Mouse (Mus musculus) ES-Bruce4 (cell line): Measurements from ENCODE around the gene Crhr2. TPM values are rescaled to one million over a fixed set of nuclear protein-coding genes. Genes with fewer than 3 reads are reported as not detected.

Experiments used
- H3K27ac ChIP-seq: 2 replicates; pipeline ENCODE4 v1.5.1; 2012; ENCODE audit warnings: low read length, inconsistent platforms; ENCODE audit not compliant: insufficient read depth
- H3K27me3 ChIP-seq: 2 replicates; pipeline ENCODE4 v1.6.1; 2012; ENCODE audit warnings: mild to moderate bottlenecking, low read length, inconsistent platforms; ENCODE audit not compliant: control insufficient read depth, poor library complexity, insufficient read depth, severe bottlenecking
- H3K36me3 ChIP-seq: 2 replicates; pipeline ENCODE4 v1.6.1; 2012; ENCODE audit warnings: inconsistent platforms, mild to moderate bottlenecking, low read length, moderate library complexity; ENCODE audit not compliant: control insufficient read depth, poor library complexity, insufficient read depth, severe bottlenecking
- H3K4me1 ChIP-seq: one replicate; pipeline ENCODE4 v1.8.1; 2011; ENCODE audit warnings: low read length; ENCODE audit not compliant: control insufficient read depth, insufficient read depth
- H3K4me3 ChIP-seq: 2 replicates; pipeline ENCODE4 v1.5.1; 2011; ENCODE audit warnings: low read depth, mild to moderate bottlenecking, low read length
- H3K9ac ChIP-seq: 2 replicates; pipeline ENCODE4 v1.6.1; 2012; ENCODE audit warnings: low read depth, mild to moderate bottlenecking, inconsistent platforms; ENCODE audit not compliant: poor library complexity, severe bottlenecking
- H3K9me3 ChIP-seq: replicated peaks from 2 replicates; pipeline ENCODE4 v1.6.1; 2012; ENCODE audit warnings: mild to moderate bottlenecking, low read length, inconsistent platforms; ENCODE audit not compliant: control insufficient read depth, poor library complexity, insufficient read depth, severe bottlenecking
- CTCF ChIP-seq: IDR thresholded peaks from one replicate; pipeline ENCODE4 v1.8.1; 2011; ENCODE audit warnings: low read depth, low read length
- EP300 ChIP-seq: IDR thresholded peaks from 2 replicates; pipeline ENCODE4 v1.6.1; 2011; ENCODE audit warnings: low read depth, low read length; ENCODE audit not compliant: insufficient read depth
- POLR2A ChIP-seq: IDR thresholded peaks from one replicate; pipeline ENCODE4 v1.8.1; 2011; ENCODE audit warnings: low read length; ENCODE audit not compliant: insufficient read depth
- polyA plus RNA-seq: library from polyadenylated mRNA; stranded (reverse); fragments of >200 nt; gene quantifications from 2 replicates; pipeline ENCODE4 v1.2.4, GENCODE M21; 2011; ENCODE audit warnings: low read depth; ENCODE audit not compliant: missing spikeins, insufficient read depth, insufficient read length

Gene Crhr2
- polyA plus RNA-seq, 1 experiment: not detected

GRCm38 (mm10) chr6:55064477-55064827 is 68.4 kb downstream of the Crhr2 start:
- Histone ChIP-seq H3K4me3 (no peak overlapping the region), H3K36me3 (peaks cover 93% of the 10 kb centered on the region), H3K9me3 (no peaks in the 10 kb centered on the region), H3K4me1 (no peaks in the 10 kb centered on the region), H3K27ac (no peak overlapping the region), H3K27me3 (no peaks in the 10 kb centered on the region), H3K9ac (no peak overlapping the region)
- TF ChIP-seq POLR2A (no peak), CTCF (no peak), EP300 (no peak)

DNA sequence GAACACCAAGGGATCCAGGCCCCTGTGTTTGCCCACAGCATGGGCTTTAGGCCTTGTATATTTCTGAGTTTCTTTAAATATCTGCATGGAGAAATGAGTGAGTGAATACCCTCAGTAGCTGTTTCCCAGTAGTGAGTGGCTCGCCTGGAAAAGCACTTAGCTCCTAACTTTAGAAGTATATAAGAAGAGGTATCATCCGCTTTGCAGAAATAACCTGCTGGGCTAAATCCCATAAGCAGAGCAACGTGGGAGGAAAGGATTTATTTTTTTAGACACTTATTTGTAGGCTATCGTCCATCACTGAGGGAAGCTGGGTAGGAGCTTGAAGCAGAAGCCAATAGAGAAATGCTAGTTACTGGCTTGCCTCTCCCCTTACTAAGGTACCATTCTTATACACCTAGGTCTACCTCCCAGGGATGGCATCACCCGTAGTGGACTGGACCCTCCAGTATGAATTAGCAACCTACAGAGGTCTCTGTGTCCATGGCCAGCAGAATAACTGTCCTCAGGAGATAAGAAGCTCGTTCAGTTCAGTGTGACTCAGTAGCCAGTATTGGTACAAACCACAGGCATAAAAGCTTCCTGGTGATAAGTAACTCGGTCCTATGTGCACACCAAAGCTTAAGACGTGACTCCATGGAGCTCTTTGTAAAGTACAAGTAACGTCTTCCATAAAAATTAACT is 68.9 kb downstream of the Crhr2 start:
- Histone ChIP-seq H3K36me3 (peaks cover 94% of the 10 kb centered on the region), H3K27ac (no peak overlapping the region), H3K4me3 (no peak overlapping the region), H3K27me3 (no peaks in the 10 kb centered on the region), H3K9ac (no peak overlapping the region), H3K4me1 (no peaks in the 10 kb centered on the region), H3K9me3 (no peaks in the 10 kb centered on the region)
- TF ChIP-seq CTCF (no peak), POLR2A (no peak), EP300 (no peak)

DNA sequence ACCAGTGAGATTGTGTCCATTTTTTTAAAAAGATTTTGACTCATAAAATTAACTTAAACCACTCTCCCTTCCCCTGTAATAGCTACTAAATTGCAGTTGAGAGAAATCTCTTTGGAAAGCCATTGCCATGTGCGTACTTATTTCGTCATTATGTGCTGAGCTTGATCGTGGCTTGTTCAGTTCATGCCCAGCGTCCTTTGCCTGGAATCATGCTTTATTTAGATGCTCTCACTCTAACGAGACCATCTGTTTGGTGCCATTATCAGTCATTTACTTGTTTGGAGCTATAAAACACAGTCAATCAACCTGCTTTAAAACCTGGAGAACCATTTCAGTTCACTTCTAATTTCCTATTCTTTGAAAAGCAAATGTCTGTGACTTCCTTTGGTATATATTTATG is 70.6 kb downstream of the Crhr2 start:
- Histone ChIP-seq H3K27ac (no peak overlapping the region), H3K9me3 (no peaks in the 10 kb centered on the region), H3K36me3 (peaks cover 94% of the 10 kb centered on the region), H3K4me1 (no peaks in the 10 kb centered on the region), H3K9ac (no peak overlapping the region), H3K27me3 (no peaks in the 10 kb centered on the region), H3K4me3 (no peak overlapping the region)
- TF ChIP-seq EP300 (no peak), POLR2A (no peak), CTCF (no peak)

- TF ChIP-seq POLR2A: no peak
- TF ChIP-seq CTCF: no peak
- no peak for TF ChIP-seq EP300
- Histone ChIP-seq H3K4me3 (no peak overlapping the region), H3K36me3 (peaks cover 94% of the 10 kb centered on the region), H3K27me3 (no peaks in the 10 kb centered on the region), H3K4me1 (no peaks in the 10 kb centered on the region), H3K9ac (no peak overlapping the region), H3K27ac (no peak overlapping the region), H3K9me3 (no peaks in the 10 kb centered on the region)
Measured at GRCm38 (mm10) chr6:55061328-55061727, 71.5 kb downstream of the Crhr2 start.

GRCm38 (mm10) chr6:55060241-55060825 is 72.5 kb downstream of the Crhr2 start:
- H3K27ac ChIP-seq: no peak overlapping the region
- no peaks in the 10 kb centered on the region for H3K9me3 ChIP-seq
- no peaks in the 10 kb centered on the region for H3K27me3 ChIP-seq
- peaks cover 95% of the 10 kb centered on the region for H3K36me3 ChIP-seq
- no peaks in the 10 kb centered on the region for H3K4me1 ChIP-seq
- no peak overlapping the region for H3K4me3 ChIP-seq
- TF ChIP-seq POLR2A (no peak), CTCF (no peak), EP300 (no peak)
- no peak overlapping the region for H3K9ac ChIP-seq

DNA sequence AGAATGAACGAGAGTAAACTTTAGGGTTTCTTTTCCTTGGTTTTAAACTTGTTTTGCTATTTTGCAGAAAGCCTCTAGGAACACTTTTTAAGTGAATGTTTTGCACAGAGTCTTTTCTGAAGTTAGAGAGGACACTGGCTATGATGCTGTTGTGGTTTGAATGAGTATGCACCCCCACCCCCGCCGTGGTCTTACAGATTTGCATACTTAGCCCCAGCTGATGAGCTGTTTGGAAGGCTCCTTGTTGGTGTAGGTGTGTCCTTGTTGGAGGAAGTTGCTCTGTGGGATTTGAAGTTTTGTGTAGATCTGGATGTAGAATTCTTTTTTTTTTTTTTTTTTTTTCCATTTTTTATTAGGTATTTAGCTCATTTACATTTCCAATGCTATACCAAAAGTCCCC is 75.4 kb downstream of the Crhr2 start:
- no peak for TF ChIP-seq EP300
- no peak for TF ChIP-seq CTCF
- TF ChIP-seq POLR2A: no peak
- Histone ChIP-seq H3K9me3 (no peaks in the 10 kb centered on the region), H3K27me3 (no peaks in the 10 kb centered on the region), H3K4me3 (no peak overlapping the region), H3K27ac (no peak overlapping the region), H3K4me1 (no peaks in the 10 kb centered on the region), H3K36me3 (peaks cover 88% of the 10 kb centered on the region), H3K9ac (no peak overlapping the region)
